Mouse (Mus musculus): ENCODE results near the gene Pi4k2a. TPM values are rescaled to one million over a fixed set of nuclear protein-coding genes. Genes with fewer than 3 reads are reported as not detected.

The Pi4k2a gene
- polyA plus RNA-seq, 1 experiment from 2014 or later: 6.6 TPM

DNA sequence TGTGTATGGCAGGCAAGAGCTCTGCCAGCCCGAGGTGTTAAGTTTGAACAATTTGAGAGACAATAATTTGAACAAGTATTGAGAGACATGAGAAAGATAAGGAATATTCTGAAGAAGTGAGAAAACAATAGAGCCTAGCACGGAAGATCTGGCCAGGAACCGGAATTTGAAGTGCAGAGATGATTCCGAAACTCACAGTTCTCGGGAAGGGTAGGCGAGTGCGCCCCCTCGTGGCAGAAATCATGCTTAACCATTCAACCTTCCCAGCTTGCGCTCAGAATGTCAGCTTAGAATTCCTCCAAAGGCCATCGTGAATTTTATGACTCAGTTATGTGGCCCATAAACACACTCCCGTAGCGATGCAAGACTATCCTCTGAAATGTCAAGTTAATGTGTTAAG is 75.9 kb downstream of the Pi4k2a start:
- Histone ChIP-seq H3K4me1 (ENCODE audit: control insufficient read depth, insufficient read depth, low read length) (peaks cover 16% of the 10 kb centered on the region), H3K4me2 (ENCODE audit: low read depth, low read length) (peak overlapping the region; percentile 30; the same call in 1 of the 2 replicates), H3K9ac (ENCODE audit: low read depth, low read length) (no peak overlapping the region), H3K36me3 (ENCODE audit: control insufficient read depth, insufficient read depth, low read length) (no peaks in the 10 kb centered on the region), H3K4me3 (ENCODE audit: low read length) (no peak overlapping the region), H3K9me3 (ENCODE audit: control insufficient read depth, low read length) (no peaks in the 10 kb centered on the region), H3K27me3 (replicated peaks; ENCODE audit: control insufficient read depth, insufficient read depth, low read length) (no peaks in the 10 kb centered on the region), H3K27ac (ENCODE audit: low read length) (no peak overlapping the region)
- no peak for ATAC-seq
- WGBS: 3% methylated on average over 12 of the region's 12 CpGs

- H3K4me3 ChIP-seq (ENCODE audit: low read length): no peak overlapping the region
- peaks cover 23% of the 10 kb centered on the region for H3K4me1 ChIP-seq (ENCODE audit: control insufficient read depth, insufficient read depth, low read length)
- H3K9me3 ChIP-seq (ENCODE audit: control insufficient read depth, low read length): no peaks in the 10 kb centered on the region
- WGBS: 49% methylated on average over 3 of the region's 3 CpGs
- H3K4me2 ChIP-seq (ENCODE audit: low read depth, low read length): no peak overlapping the region
- H3K9ac ChIP-seq (ENCODE audit: low read depth, low read length): no peak overlapping the region
- H3K27me3 ChIP-seq (replicated peaks; ENCODE audit: control insufficient read depth, insufficient read depth, low read length): no peaks in the 10 kb centered on the region
- H3K27ac ChIP-seq (ENCODE audit: low read length): no peak overlapping the region
- no peaks in the 10 kb centered on the region for H3K36me3 ChIP-seq (ENCODE audit: control insufficient read depth, insufficient read depth, low read length)
- no peak for ATAC-seq
Measured at GRCm38 (mm10) chr19:42166766-42167165, 76.5 kb downstream of the Pi4k2a start.

- Histone ChIP-seq H3K4me2 (ENCODE audit: low read depth, low read length) (no peak overlapping the region), H3K36me3 (ENCODE audit: control insufficient read depth, insufficient read depth, low read length) (no peaks in the 10 kb centered on the region), H3K9ac (ENCODE audit: low read depth, low read length) (no peak overlapping the region), H3K27ac (ENCODE audit: low read length) (no peak overlapping the region), H3K4me1 (ENCODE audit: control insufficient read depth, insufficient read depth, low read length) (peaks cover 23% of the 10 kb centered on the region), H3K4me3 (ENCODE audit: low read length) (no peak overlapping the region), H3K9me3 (ENCODE audit: control insufficient read depth, low read length) (no peaks in the 10 kb centered on the region), H3K27me3 (replicated peaks; ENCODE audit: control insufficient read depth, insufficient read depth, low read length) (no peaks in the 10 kb centered on the region)
- ATAC-seq: no peak
- WGBS: 67% methylated on average over 9 of the region's 9 CpGs
Measured at GRCm38 (mm10) chr19:42167489-42167888, 77.2 kb downstream of the Pi4k2a start.

- H3K4me1 ChIP-seq (ENCODE audit: control insufficient read depth, insufficient read depth, low read length): peaks cover 21% of the 10 kb centered on the region
- no peaks in the 10 kb centered on the region for H3K27me3 ChIP-seq (replicated peaks; ENCODE audit: control insufficient read depth, insufficient read depth, low read length)
- peak overlapping the region; percentile 87 for H3K4me2 ChIP-seq (ENCODE audit: low read depth, low read length)
- peak overlapping the region; percentile 35; the same call in 1 of the 2 replicates for H3K27ac ChIP-seq (ENCODE audit: low read length)
- peak overlapping the region; percentile 4; the same call in 1 of the 2 replicates for H3K9ac ChIP-seq (ENCODE audit: low read depth, low read length)
- 49% methylated on average over 10 of the region's 10 CpGs for WGBS
- H3K36me3 ChIP-seq (ENCODE audit: control insufficient read depth, insufficient read depth, low read length): no peaks in the 10 kb centered on the region
- peak overlapping the region; percentile 93 for H3K4me3 ChIP-seq (ENCODE audit: low read length)
- peak; percentile 22 for ATAC-seq
- no peaks in the 10 kb centered on the region for H3K9me3 ChIP-seq (ENCODE audit: control insufficient read depth, low read length)
Measured at GRCm38 (mm10) chr19:42169322-42169975, 79.2 kb downstream of the Pi4k2a start.

DNA sequence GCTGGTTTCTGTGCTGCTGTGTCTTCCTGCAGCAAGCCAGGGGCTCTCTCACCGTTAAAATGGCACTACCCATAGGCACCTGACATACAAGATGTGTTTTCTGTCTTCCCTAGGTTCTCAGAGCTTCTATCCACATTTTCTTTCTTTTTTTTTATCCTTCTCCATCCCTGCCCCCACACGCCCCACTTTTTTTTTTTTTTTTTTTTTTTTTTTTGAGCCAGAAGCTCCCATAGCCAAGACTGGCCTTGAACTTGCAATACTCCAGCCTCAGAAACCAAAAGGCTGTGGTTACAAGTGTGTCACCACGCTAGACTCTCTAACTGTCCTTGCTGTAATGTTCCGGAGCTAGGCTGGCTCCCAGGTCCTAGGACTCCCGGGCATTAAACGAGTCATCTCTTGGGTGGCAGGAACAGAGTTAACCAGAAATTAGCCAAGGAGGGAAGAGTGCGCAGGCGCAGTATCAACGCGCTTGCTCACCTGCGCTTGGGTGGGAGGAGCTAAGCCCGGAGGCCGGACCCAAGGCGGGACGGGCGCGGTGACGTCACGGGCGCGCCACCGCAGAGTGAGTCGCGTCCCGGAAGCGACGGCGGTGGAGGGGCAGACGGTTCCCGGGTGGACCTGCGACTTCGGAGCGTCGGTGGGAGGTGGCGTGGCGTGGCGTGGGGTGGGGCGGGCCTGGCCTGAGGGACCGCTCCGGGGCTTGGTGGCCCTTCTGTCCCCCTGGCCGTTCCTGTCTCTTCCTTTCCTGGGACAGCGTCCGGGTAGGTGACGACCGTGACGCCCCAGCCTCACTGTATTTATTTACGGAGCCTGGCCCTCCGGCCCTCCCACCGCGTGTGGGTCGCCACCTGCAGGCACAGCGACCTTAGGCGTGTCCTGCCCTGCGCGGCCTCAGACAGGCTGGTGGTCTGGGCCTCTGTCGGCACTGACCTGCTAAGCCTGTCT is 80.0 kb downstream of the Pi4k2a start:
- H3K27ac ChIP-seq (ENCODE audit: low read length): peak overlapping the region; percentile 35; the same call in 1 of the 2 replicates
- H3K4me3 ChIP-seq (ENCODE audit: low read length): peak overlapping the region; percentile 93
- no peaks in the 10 kb centered on the region for H3K9me3 ChIP-seq (ENCODE audit: control insufficient read depth, low read length)
- H3K9ac ChIP-seq (ENCODE audit: low read depth, low read length): peak overlapping the region; percentile 89
- WGBS: 1% methylated on average over 55 of the region's 56 CpGs
- ATAC-seq: peak; percentile 90
- H3K27me3 ChIP-seq (replicated peaks; ENCODE audit: control insufficient read depth, insufficient read depth, low read length): no peaks in the 10 kb centered on the region
- no peaks in the 10 kb centered on the region for H3K36me3 ChIP-seq (ENCODE audit: control insufficient read depth, insufficient read depth, low read length)
- H3K4me2 ChIP-seq (ENCODE audit: low read depth, low read length): peak overlapping the region; percentile 87
- peaks cover 21% of the 10 kb centered on the region for H3K4me1 ChIP-seq (ENCODE audit: control insufficient read depth, insufficient read depth, low read length)

Other genes starting within 250 kb of the Pi4k2a start
- 4.7 and 6.0 TPM in 2 replicates for gene Frat2, start 242.3 kb upstream of the Pi4k2a start, polyA plus RNA-seq (2015; fragmentation: Nextera tagmentation; extraction: Ambion mirVana)
- gene Rrp12, start 194.3 kb upstream of the Pi4k2a start, polyA plus RNA-seq (2015; fragmentation: Nextera tagmentation; extraction: Ambion mirVana): 14.1 and 15.7 TPM in 2 replicates
- gene Pgam1, start 178.5 kb upstream of the Pi4k2a start, polyA plus RNA-seq (2015; fragmentation: Nextera tagmentation; extraction: Ambion mirVana): 1,020 and 1,026 TPM in 2 replicates
- 55.4 and 63.2 TPM in 2 replicates for gene Exosc1, start 157.0 kb upstream of the Pi4k2a start, polyA plus RNA-seq (2015; fragmentation: Nextera tagmentation; extraction: Ambion mirVana)
- 65.3 and 66.1 TPM in 2 replicates for gene Zdhhc16, start 157.0 kb upstream of the Pi4k2a start, polyA plus RNA-seq (2015; fragmentation: Nextera tagmentation; extraction: Ambion mirVana)
- 27.8 and 28.4 TPM in 2 replicates for gene Mms19, start 109.3 kb upstream of the Pi4k2a start, polyA plus RNA-seq (2015; fragmentation: Nextera tagmentation; extraction: Ambion mirVana)
- gene Ubtd1, start 108.7 kb upstream of the Pi4k2a start, polyA plus RNA-seq (2015; fragmentation: Nextera tagmentation; extraction: Ambion mirVana): 11.2 and 13.3 TPM in 2 replicates
- gene Ankrd2, start 54.5 kb upstream of the Pi4k2a start, polyA plus RNA-seq (2015; fragmentation: Nextera tagmentation; extraction: Ambion mirVana): 0.16 TPM in 1 of 2 replicates, not detected in the other
- gene Hoga1, start 44.9 kb upstream of the Pi4k2a start, polyA plus RNA-seq (2015; fragmentation: Nextera tagmentation; extraction: Ambion mirVana): 2.2 and 2.7 TPM in 2 replicates
- 0.16 TPM in 1 of 2 replicates, not detected in the other for gene 4933411K16Rik, start 38.2 kb upstream of the Pi4k2a start, polyA plus RNA-seq (2015; fragmentation: Nextera tagmentation; extraction: Ambion mirVana)
- gene Morn4, start 4.1 kb upstream of the Pi4k2a start, polyA plus RNA-seq (2015; fragmentation: Nextera tagmentation; extraction: Ambion mirVana): 13.9 and 15.8 TPM in 2 replicates
- 41.5 and 43.8 TPM in 2 replicates for gene Avpi1, start 38.6 kb downstream of the Pi4k2a start, polyA plus RNA-seq (2015; fragmentation: Nextera tagmentation; extraction: Ambion mirVana)
- gene Marveld1, start 56.9 kb downstream of the Pi4k2a start, polyA plus RNA-seq (2015; fragmentation: Nextera tagmentation; extraction: Ambion mirVana): 4.4 and 4.6 TPM in 2 replicates
- gene Zfyve27, start 73.5 kb downstream of the Pi4k2a start, polyA plus RNA-seq (2015; fragmentation: Nextera tagmentation; extraction: Ambion mirVana): 19.0 and 20.6 TPM in 2 replicates
- 3.5 and 8.3 TPM in 2 replicates for gene Sfrp5, start 111.8 kb downstream of the Pi4k2a start, polyA plus RNA-seq (2015; fragmentation: Nextera tagmentation; extraction: Ambion mirVana)
- 1.0 and 1.2 TPM in 2 replicates for gene Golga7b, start 157.1 kb downstream of the Pi4k2a start, polyA plus RNA-seq (2015; fragmentation: Nextera tagmentation; extraction: Ambion mirVana)